Mouse (Mus musculus) megakaryocyte-erythroid progenitor cell, adult 5 weeks (primary cell): ENCODE measurements around the gene Npb. TPM values are rescaled to one million over a fixed set of nuclear protein-coding genes. Genes with fewer than 3 reads are reported as not detected.

Experiments
- polyA plus RNA-seq: library from polyadenylated mRNA; stranded (reverse); fragments of >175 nt; gene quantifications from 2 replicates; pipeline ENCODE4 v1.2.3, GENCODE M21; 2012

Npb gene
- 1.6 and 2.9 TPM in 2 replicates for polyA plus RNA-seq

DNA sequence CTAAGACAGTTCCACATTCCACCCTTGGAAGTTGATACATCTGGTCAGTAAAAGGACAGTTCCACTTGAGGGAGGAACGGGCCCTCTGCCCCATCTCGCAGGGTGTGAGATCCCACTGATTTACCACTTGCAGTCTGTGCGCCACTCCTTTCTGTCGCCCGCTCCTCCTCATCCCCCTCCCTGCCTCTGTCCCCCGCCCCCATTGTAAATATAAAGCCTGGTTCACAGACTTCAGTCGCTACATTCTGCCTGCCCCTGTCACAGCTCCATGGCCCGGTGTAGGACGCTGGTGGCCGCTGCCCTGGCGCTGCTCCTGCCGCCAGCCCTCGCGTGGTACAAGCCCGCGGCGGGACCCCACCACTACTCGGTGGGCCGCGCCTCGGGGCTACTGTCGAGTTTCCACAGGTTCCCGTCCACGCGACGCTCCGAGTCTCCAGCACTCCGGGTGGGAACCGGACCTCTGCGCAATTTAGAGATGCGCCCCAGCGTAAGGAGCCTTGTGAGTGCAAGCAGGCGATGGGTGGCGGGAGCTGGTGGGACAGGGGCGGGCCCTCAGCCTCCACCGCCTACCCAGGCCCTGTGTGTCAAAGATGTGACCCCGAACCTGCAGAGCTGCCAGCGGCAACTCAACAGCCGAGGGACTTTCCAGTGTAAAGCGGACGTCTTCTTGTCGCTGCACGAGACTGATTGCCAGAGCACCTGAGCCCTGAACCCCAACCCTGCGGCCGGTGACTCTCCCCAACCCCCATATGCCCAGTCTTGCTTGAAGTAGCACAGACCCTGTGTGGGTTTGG is at the start of gene Npb:
TSS of gene Npb (plus strand) at position 237 of the 794 bp plus-strand sequence.

DNA sequence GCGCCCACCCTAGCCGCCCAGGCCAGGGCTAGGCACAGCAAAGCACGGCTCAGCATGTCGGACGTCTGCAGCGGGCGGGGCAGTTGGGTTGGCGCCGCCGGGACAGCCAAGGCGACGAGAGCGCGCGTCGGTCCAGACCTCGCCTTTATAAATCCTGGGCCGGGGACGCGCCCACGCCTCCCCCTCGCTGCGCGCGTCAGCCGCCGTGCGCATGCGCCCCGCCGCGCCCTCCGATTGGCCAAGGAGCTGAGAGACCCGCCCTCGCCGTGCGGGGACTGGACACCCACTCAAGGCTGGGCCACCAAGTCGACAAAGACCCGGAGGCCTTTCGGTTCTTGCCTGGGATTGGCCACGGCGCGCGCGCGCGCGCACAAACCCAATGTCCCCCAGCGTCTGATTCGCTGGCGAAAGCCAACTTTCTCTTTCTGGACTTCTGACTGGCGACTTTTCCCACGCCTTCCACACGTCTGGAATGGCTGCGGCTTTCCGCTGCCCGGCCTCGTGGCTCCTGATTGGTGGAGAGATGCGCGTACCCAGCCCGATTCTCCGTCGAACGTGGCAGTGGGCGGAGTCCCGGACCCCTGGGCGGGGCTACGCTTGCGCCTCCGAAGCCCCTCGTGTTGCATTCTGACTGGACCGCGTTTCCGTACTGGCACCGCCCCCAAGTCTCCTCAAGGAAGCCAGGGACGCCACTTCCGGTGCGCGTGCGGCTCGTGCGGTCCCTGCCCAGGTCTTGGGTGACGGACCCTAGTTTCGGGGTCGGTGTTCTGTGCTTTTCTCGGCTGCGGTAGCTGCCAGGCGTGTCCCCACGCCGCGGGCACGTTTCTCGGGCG is 35.3 kb upstream of the Npb start, which contains the start of gene P4hb:
TSS of gene P4hb (minus strand) at position 502 of the 833 bp plus-strand sequence.

GRCm38 (mm10) chr11:120581490-120582267 is 26.6 kb upstream of the Npb start, which contains the start of gene Arhgdia:
TSS of gene Arhgdia (minus strand) at chr11:120581624.

DNA sequence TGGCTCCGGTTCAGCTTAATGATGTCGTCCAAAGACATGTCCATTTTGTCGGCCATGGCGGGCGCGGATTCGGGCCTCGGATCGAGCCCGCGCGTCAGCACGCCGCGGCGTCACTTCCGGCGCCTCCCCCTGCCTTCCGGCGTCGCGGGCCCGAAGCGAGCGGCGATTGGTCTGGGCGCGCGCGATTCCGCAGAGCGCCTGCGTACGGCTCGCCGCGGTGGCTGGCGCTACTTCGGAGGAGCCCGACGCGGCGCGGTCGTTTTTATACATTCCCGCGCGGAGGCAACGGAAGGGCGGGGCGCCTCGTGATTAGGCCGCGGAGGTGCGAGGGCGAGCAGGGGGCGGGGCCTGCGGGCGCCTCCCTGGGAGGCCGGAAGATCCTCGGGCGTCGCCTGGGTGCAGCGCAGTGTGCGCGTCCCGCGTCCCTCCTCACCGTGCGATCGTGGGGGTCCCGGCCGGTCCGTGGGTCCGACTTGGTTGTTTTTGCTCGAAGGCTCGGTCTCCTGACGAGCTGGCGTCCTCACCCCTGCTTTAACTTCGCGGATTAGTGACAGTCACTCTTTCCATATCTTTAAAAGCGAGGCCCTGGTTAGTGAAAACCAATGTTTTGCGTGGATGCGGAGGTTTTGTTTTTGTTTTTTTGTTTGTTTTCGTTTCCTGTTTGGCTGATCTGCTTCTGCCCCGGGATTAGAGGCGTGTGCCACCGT is 9.8 kb upstream of the Npb start, which contains the start of the genes Alyref and Anapc11:
TSS of gene Alyref (minus strand) at position 83 of the 707 bp plus-strand sequence.
TSS of gene Anapc11 (plus strand) at position 139 of the 707 bp plus-strand sequence.

DNA sequence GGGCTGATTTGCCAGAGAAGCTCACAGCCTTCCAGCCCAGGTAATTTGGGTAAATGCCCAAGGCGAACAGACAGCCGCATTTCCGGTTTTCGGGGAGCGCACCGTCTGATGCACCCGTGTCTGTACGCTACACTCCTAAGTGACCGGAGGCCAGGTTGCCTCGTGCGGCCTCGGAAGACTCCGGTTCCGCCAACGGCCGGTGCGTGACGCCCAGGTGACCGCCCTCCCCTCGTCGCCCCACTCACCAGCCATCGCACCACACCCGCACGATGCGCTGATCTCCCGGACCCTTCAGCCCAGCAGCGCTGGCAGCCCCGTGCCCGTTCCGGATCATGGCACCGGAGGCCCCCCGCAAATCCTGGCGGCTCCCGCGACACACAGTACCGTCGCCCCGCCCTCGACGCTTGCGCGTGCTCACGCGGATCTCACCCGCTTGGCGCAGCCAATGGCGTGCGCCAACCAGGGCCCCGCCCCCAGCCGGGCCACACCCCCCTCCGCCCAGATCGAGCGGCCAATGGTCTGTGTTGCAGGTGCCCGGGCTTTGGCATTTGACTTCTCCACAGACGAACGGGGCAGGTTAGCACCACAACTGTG is 9.3 kb downstream of the Npb start, which contains the start of gene Pcyt2:
TSS of gene Pcyt2 (minus strand) at position 418 of the 594 bp plus-strand sequence.

DNA sequence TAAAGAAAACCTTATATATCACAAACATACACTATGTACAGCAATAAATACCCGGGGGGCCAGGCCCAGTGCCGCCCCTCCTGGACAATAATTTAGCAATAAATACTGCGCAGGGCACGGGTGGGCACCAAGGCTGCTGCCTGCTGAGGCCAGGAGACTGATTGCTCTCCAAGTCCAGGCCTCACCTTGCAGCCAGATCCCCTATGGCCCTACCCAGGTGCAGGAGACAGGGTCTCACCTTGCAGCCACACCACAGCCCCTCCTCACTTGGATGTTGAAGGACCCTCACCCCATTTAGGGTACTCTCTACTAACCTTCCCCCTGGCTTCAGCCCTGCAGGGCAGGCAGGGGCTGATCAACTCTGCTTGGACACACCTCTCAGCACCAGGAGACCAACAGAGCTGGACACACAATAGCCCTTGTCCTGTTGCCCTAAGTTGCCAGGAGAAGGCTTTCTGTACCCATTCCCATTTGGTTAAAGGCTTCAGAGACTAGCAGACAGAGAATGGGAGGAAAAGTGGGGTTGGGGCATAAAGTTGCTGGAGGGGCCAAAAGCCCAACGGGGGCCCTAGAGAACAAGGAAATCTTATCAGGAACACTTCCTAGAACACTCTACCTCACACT is 17.0 kb downstream of the Npb start, which contains the start of gene Sirt7:
TSS of gene Sirt7 (minus strand) at position 89 of the 624 bp plus-strand sequence.

DNA sequence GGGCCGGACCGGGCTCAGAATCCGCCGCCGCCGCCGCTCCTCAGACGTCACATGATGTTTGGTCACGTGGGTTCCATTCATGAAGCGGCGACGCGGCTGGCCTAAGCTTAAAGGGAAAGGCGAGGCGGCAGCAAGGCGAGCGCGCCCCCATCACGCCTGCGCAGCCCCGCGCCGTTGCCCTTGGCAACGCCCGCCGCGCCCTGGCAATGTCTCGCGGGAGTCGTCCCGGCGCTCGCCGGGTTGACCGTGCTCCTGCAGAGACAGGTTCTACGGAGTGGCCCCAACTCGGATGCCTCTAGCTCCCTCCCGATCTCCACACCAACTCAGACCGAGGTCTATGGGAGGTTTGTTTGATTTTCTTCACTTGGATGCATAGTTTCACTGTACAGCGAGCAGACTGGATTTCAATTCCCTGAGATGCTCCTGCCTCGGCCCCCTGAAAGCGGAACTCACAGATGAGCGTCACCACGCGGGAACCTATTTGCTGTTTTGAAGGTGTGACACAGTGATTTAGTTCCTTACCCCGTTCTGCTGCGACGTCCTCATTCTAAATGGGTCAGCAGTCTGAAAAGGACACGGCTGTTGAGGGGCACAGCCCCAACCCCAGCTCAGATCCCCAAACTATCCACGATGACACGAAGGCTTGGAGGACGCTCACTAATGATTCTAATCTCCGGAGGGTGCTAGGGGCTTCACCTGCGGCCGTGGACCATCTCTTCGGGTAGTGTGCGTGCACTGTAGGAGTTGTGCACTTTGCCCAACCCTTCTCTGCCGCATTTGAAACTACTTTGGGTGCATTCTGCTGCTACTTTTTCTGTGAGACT is 25.5 kb downstream of the Npb start, which contains the start of gene Mafg:
TSS of gene Mafg (minus strand) at position 81 of the 824 bp plus-strand sequence.

GRCm38 (mm10) chr11:120643601-120643987 is 35.3 kb downstream of the Npb start, which contains the start of gene Pycr1:
TSS of gene Pycr1 (minus strand) at chr11:120643769.

DNA sequence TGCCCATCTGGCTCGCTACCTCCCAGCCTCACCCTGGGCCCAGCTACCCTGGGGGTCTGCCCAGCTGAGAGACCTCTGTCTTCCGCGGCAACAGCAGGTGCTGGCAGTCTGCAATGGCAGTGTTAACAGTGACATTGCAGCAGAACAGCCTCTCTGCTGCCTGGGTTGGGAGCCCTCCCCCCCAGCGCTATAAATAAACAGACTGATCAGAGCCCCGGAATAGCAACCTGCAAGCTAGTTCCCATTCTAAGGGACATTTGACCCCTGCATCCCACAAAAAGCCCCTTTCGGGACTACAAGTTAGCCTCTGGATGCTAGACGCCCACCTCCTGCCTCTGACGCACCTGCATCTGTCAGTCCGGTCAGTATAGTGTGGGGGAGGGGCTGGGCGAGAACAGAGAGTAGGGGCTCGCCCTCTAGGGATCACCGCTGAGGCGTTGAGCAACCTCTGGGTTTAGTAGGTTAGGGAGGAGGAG is 39.8 kb downstream of the Npb start, which contains the start of gene Myadml2:
TSS of gene Myadml2 (minus strand) at position 158 of the 476 bp plus-strand sequence.

Other genes with a start within 250 kb of the Npb start
- gene Fscn2, start 246.9 kb upstream of the Npb start, polyA plus RNA-seq, result not detected in 2 replicates
- gene Faap100, start 229.7 kb upstream of the Npb start, polyA plus RNA-seq, result 32.5 and 33.7 TPM in 2 replicates
- gene Nploc4, start 170.8 kb upstream of the Npb start, polyA plus RNA-seq, result 48.3 and 52.9 TPM in 2 replicates
- gene Tspan10, start 165.8 kb upstream of the Npb start, polyA plus RNA-seq, result 0.06 and 0.08 TPM in 2 replicates
- gene Pde6g, start 155.0 kb upstream of the Npb start, polyA plus RNA-seq, result 0.02 TPM in 1 of 2 replicates, not detected in the other
- 9.0 and 9.9 TPM in 2 replicates for gene Oxld1, start 150.4 kb upstream of the Npb start, polyA plus RNA-seq
- 31.2 and 32.6 TPM in 2 replicates for gene Ccdc137, start 150.4 kb upstream of the Npb start, polyA plus RNA-seq
- 22.3 and 23.4 TPM in 2 replicates for gene Arl16, start 140.9 kb upstream of the Npb start, polyA plus RNA-seq
- 467 and 483 TPM in 2 replicates for gene Mrpl12, start 123.9 kb upstream of the Npb start, polyA plus RNA-seq
- 47.2 and 58.4 TPM in 2 replicates for gene Slc25a10, start 116.6 kb upstream of the Npb start, polyA plus RNA-seq
- gene Gcgr, start 77.8 kb upstream of the Npb start, polyA plus RNA-seq, result not detected in 2 replicates
- gene Mcrip1, start 58.8 kb upstream of the Npb start, polyA plus RNA-seq, result 170 and 188 TPM in 2 replicates
- gene Ppp1r27, start 57.3 kb upstream of the Npb start, polyA plus RNA-seq, result 0.24 TPM in 1 of 2 replicates, not detected in the other
- gene P4hb, start 35.2 kb upstream of the Npb start, polyA plus RNA-seq, result 1,164 and 1,680 TPM in 2 replicates
- 1,098 and 1,284 TPM in 2 replicates for gene Arhgdia, start 26.9 kb upstream of the Npb start, polyA plus RNA-seq
- gene Alyref, start 10.1 kb upstream of the Npb start, polyA plus RNA-seq, result 339 and 360 TPM in 2 replicates
- 111 and 156 TPM in 2 replicates for gene Anapc11, start 10.1 kb upstream of the Npb start, polyA plus RNA-seq
- gene Pcyt2, start 9.5 kb downstream of the Npb start, polyA plus RNA-seq, result 93.8 and 116 TPM in 2 replicates
- gene Sirt7, start 16.8 kb downstream of the Npb start, polyA plus RNA-seq, result 246 and 280 TPM in 2 replicates
- gene Mafg, start 25.1 kb downstream of the Npb start, polyA plus RNA-seq, result 51.4 and 66.1 TPM in 2 replicates
- 1.2 and 1.5 TPM in 2 replicates for gene Pycr1, start 35.3 kb downstream of the Npb start, polyA plus RNA-seq
- 0.05 TPM in 1 of 2 replicates, not detected in the other for gene Myadml2, start 39.7 kb downstream of the Npb start, polyA plus RNA-seq
- 0.17 and 0.18 TPM in 2 replicates for gene Notum, start 52.7 kb downstream of the Npb start, polyA plus RNA-seq
- 360 and 376 TPM in 2 replicates for gene Aspscr1, start 64.5 kb downstream of the Npb start, polyA plus RNA-seq
- 97.1 and 99.7 TPM in 2 replicates for gene Cenpx, start 105.3 kb downstream of the Npb start, polyA plus RNA-seq
- gene Lrrc45, start 105.4 kb downstream of the Npb start, polyA plus RNA-seq, result 59.1 and 87.9 TPM in 2 replicates
- gene Rac3, start 113.0 kb downstream of the Npb start, polyA plus RNA-seq, result 5.4 and 8.3 TPM in 2 replicates
- gene Dcxr, start 118.8 kb downstream of the Npb start, polyA plus RNA-seq, result 32.0 and 32.8 TPM in 2 replicates
- not detected in 2 replicates for gene Cbr2, start 123.6 kb downstream of the Npb start, polyA plus RNA-seq
- 38.6 and 45.6 TPM in 2 replicates for gene Hmga1b, start 154.3 kb downstream of the Npb start, polyA plus RNA-seq
- 54.4 and 68.5 TPM in 2 replicates for gene Rfng, start 175.7 kb downstream of the Npb start, polyA plus RNA-seq
- 52.0 and 53.8 TPM in 2 replicates for gene Gps1, start 175.8 kb downstream of the Npb start, polyA plus RNA-seq
- 131 and 148 TPM in 2 replicates for gene Dus1l, start 187.9 kb downstream of the Npb start, polyA plus RNA-seq
- 256 and 260 TPM in 2 replicates for gene Fasn, start 216.1 kb downstream of the Npb start, polyA plus RNA-seq